Mouse (Mus musculus) heart, postnatal 0 days (tissue): ENCODE measurements around the gene Tmem144. TPM values are rescaled to one million over a fixed set of nuclear protein-coding genes. Genes with fewer than 3 reads are reported as not detected.
A peak's percentile ranks its signal among the peaks of the same experiment; 100 is the strongest.

Experiments
- ATAC-seq: fragments of 200-750 bp; cut with Nextera tagmentation; 2 replicates; pipeline ENCODE4 v1.8.0; 2017; ENCODE audit warnings: low read depth, moderate number of reproducible peaks, moderate library complexity; ENCODE audit not compliant: insufficient read depth
- DNase-seq: peaks from one replicate; pipeline ENCODE4 v3.0.0-alpha.2; 2016; ENCODE audit warnings: low spot score
- H3K27ac ChIP-seq: fragments of 300-500 bp; sonication (generic); 2 replicates; pipeline ENCODE4 v1.5.1; 2014; ENCODE audit warnings: low read depth, mild to moderate bottlenecking
- H3K27me3 ChIP-seq: fragments of 300-500 bp; sonication (generic); 2 replicates; pipeline ENCODE4 v1.6.1; 2014; ENCODE audit warnings: low read length, mixed read lengths; ENCODE audit not compliant: control insufficient read depth, insufficient read depth
- H3K36me3 ChIP-seq: fragments of 300-500 bp; sonication (generic); replicated peaks from 2 replicates; pipeline ENCODE4 v1.6.1; 2014; ENCODE audit warnings: low read length, mixed read lengths; ENCODE audit not compliant: control insufficient read depth, insufficient read depth
- H3K4me1 ChIP-seq: fragments of 300-500 bp; sonication (generic); 2 replicates; pipeline ENCODE4 v1.6.1; 2014; ENCODE audit warnings: antibody characterized with exemption; ENCODE audit not compliant: control insufficient read depth, insufficient read depth
- H3K4me2 ChIP-seq: fragments of 300-500 bp; sonication (generic); 2 replicates; pipeline ENCODE4 v1.6.1; 2014; ENCODE audit warnings: low read depth, mild to moderate bottlenecking, low read length, moderate library complexity
- H3K4me3 ChIP-seq: fragments of 300-500 bp; sonication (generic); 2 replicates; pipeline ENCODE4 v1.5.1; 2014; ENCODE audit warnings: low read depth, low read length
- H3K9ac ChIP-seq: fragments of 300-500 bp; sonication (generic); replicated peaks from 2 replicates; pipeline ENCODE4 v1.6.1; 2014; ENCODE audit warnings: low read depth, low read length, mixed read lengths
- H3K9me3 ChIP-seq: fragments of 300-500 bp; sonication (generic); replicated peaks from 2 replicates; pipeline ENCODE4 v1.6.1; 2016; ENCODE audit warnings: low read length; ENCODE audit not compliant: control insufficient read depth
- CTCF ChIP-seq: IDR thresholded peaks from 2 replicates; pipeline ENCODE4 v1.5.1; 2016; ENCODE audit warnings: antibody characterized with exemption, control low read depth, low read depth
- EP300 ChIP-seq: IDR thresholded peaks from 2 replicates; pipeline ENCODE4 v1.6.1; 2016; ENCODE audit warnings: antibody characterized with exemption, low read depth
- WGBS: fragments of 180-500 bp; shearing (Covaris S2); extraction: QIAGEN DNeasy Blood & Tissue Kit; methylation state at CpG from one replicate; pipeline ENCODE4 v1.1.7; 2014; 5-methylcytosine and 5-hydroxymethylcytosine counted together
- polyA plus RNA-seq: library from polyadenylated mRNA; unstranded; fragments of >200 nt; fragmentation: Nextera tagmentation; extraction: Ambion mirVana; gene quantifications from 2 replicates; pipeline ENCODE4 v1.2.1, GENCODE M21; 2015
- total RNA-seq: library from RNA; depleted of rRNA; stranded (reverse); fragments of >200 nt; gene quantifications from 2 replicates; pipeline ENCODE4 v1.2.3, GENCODE M21; 2014; ENCODE audit warnings: low replicate concordance; rRNA removed

Tmem144 gene
- total and polyA plus RNA-seq, 2 experiments from 2014 or later = 7.9 to 12.2 TPM

DNA sequence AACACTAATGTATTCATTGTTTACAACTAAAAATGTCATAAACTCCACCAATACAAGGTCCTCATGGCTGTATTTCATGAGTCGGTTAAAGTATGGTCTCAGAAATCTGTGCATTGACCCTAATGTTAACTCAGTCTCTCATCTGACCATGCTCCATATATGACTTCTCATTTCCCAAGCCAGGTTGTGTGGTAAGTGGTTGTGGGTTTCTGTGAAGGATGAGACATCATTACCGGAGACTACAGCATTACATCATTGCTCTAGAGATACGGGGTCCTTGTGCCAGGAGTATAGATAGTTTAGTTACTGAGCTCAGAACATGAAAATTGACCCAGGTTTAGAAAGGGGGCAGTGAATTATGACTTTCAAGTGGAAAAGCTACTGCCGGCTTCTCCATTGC lies 63.0 kb downstream of the Tmem144 start:
- DNase-seq (no peak), ATAC-seq (no peak)
- Histone ChIP-seq H3K4me3 (no peak overlapping the region), H3K4me2 (no peak overlapping the region), H3K4me1 (no peaks in the 10 kb centered on the region), H3K27ac (no peak overlapping the region), H3K9ac (no peak overlapping the region), H3K9me3 (no peaks in the 10 kb centered on the region), H3K27me3 (no peaks in the 10 kb centered on the region), H3K36me3 (no peaks in the 10 kb centered on the region)
- TF ChIP-seq EP300 (no peak), CTCF (no peak)
- 66% methylated on average over 4 of the region's 4 CpGs for WGBS

DNA sequence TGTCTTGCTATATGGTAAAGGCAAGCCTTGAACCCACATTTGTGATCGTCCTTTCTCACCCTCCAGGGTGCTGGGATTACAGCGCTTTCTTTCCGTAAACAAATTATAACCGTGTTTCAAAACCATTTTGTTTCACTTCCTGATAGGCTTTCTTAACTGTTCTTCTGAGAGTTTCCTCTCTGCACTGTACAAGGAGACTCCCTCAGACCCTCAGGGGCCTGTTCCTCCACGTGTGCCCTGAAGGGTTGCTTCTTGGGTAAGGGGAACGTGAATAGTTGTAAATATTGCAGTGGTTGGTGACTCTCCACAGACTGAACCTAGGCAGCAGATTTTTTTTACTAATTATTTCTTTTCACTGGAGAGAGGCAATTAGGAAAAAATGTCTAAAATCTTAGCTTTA lies 63.6 kb downstream of the Tmem144 start:
- no peaks in the 10 kb centered on the region for H3K4me1 ChIP-seq
- ATAC-seq = no peak

DNA sequence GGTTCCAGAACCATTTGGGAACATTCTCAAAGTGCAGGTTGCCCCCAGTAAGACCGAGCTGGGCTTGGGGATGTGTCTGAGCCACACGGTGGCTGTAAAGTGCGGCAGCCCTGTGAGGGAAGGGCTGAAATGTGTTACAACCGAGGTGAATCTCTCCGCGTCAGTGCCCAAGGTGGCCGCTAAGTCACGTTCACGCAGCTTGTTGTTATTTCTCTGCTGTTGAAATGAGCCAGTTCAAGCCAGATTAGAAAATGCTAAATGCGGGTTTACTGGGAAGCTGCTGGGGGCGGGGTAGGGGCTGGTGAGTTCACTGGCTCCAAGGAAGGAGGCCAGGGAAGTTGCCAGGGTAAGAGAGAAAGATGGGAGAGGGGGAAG lies 68.2 kb downstream of the Tmem144 start:
- ATAC-seq = peak; percentile 84
- Histone ChIP-seq H3K9ac (peak overlapping the region; percentile 49; the same call in 1 of the 2 replicates), H3K4me3 (peak overlapping the region; percentile 35)

More for the DNA sequence above, 63.6 kb downstream of the Tmem144 start:
- H3K36me3 ChIP-seq = no peaks in the 10 kb centered on the region
- H3K9ac ChIP-seq = no peak overlapping the region
- WGBS = 73% methylated on average over 6 of the region's 6 CpGs
- no peak for DNase-seq
- TF ChIP-seq EP300 = no peak
- no peak for TF ChIP-seq CTCF
- no peak overlapping the region for H3K27ac ChIP-seq
- no peak overlapping the region for H3K4me2 ChIP-seq
- H3K27me3 ChIP-seq = no peaks in the 10 kb centered on the region
- H3K9me3 ChIP-seq = no peaks in the 10 kb centered on the region
- no peak overlapping the region for H3K4me3 ChIP-seq

DNA sequence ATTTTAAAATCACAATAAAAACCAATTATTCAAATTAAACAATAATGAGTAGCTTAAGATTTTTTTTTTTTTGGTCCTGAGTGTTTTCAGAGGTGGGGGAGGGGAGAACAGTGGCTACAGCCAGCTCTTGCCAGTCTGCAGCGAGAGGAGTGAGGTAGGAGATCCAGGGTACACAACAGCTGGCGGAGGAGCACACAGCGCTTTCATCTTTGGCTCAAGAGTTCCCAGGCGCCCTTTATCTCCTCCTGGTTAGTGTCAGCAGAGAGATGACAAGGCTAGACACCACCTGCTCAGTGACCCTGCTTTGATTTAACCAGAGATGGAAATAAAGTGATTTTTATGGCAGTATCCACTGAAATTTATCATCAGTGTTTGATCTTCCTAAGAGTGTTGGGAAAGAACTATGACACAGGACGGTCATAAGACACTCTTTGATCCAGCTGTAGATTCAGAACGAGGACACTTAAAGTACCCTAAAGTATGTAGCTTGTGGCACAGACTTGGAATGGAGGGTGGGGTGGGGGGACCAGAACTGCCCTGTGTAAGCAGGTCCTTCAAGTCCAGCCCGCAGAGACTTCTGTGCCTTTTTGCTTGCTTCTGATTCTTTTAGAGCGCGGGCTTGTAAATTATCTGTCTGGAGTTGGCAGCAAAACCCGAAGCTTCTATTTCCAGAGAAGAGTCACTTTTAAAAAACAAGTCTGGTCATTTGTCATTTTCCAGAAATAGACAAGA lies 68.8 kb downstream of the Tmem144 start:
- peak; percentile 73 for ATAC-seq
- H3K4me1 ChIP-seq = no peaks in the 10 kb centered on the region
- DNase-seq = peak; percentile 46
- H3K4me3 ChIP-seq = peak overlapping the region; percentile 35
- peak overlapping the region; percentile 49; the same call in 1 of the 2 replicates for H3K9ac ChIP-seq
- peak overlapping the region; percentile 79 for H3K27ac ChIP-seq
- peak overlapping the region; percentile 63 for H3K4me2 ChIP-seq
- no peaks in the 10 kb centered on the region for H3K9me3 ChIP-seq
- TF ChIP-seq EP300 (no peak), CTCF (no peak)
- WGBS = 14% methylated on average over 10 of the region's 10 CpGs
- H3K27me3 ChIP-seq = no peaks in the 10 kb centered on the region
- H3K36me3 ChIP-seq = no peaks in the 10 kb centered on the region

More for the DNA sequence above, 68.2 kb downstream of the Tmem144 start:
- Histone ChIP-seq H3K4me2 (peak overlapping the region; percentile 63), H3K4me1 (no peaks in the 10 kb centered on the region), H3K27me3 (no peaks in the 10 kb centered on the region), H3K36me3 (no peaks in the 10 kb centered on the region), H3K9me3 (no peaks in the 10 kb centered on the region), H3K27ac (peak overlapping the region; percentile 79)
- peak; percentile 75 for DNase-seq
- TF ChIP-seq CTCF (no peak), EP300 (no peak)
- WGBS = 9% methylated on average over 11 of the region's 11 CpGs

DNA sequence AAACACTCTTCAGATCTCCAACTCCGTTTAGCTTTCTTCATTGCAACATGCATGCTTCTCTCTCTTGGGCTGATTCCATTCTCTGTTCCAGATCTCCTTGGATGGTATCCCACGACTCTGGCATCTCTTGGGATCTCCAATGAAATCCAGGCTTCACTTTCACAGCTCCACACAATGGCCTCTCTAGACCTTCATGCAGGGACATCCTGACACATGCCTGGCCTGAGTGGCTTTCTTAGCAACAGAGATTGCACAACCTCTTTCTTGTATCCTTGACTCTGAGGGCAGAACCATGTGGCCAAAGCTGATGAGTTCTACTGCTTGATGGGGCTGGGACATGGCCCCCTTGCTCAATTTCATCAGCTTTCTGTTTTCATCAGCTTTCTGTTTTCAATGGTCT lies 79.9 kb downstream of the Tmem144 start:
- Histone ChIP-seq H3K9ac (no peak overlapping the region), H3K27ac (no peak overlapping the region), H3K4me3 (no peak overlapping the region), H3K27me3 (no peaks in the 10 kb centered on the region), H3K4me1 (no peaks in the 10 kb centered on the region), H3K36me3 (no peaks in the 10 kb centered on the region), H3K9me3 (no peaks in the 10 kb centered on the region), H3K4me2 (no peak overlapping the region)
- ATAC-seq (no peak), DNase-seq (no peak)
- TF ChIP-seq EP300 (no peak), CTCF (no peak)
- 66% methylated on average over 2 of the region's 2 CpGs for WGBS

Other genes starting within 250 kb of the Tmem144 start
- gene 4930579G24Rik, start 223.7 kb downstream of the Tmem144 start, total RNA-seq = 11.9 and 20.8 TPM in 2 replicates
- gene 4930579G24Rik, start 223.7 kb downstream of the Tmem144 start, polyA plus RNA-seq = 12.0 and 12.8 TPM in 2 replicates
- 146 and 288 TPM in 2 replicates for gene Etfdh, start 223.3 kb downstream of the Tmem144 start, total RNA-seq
- 518 and 530 TPM in 2 replicates for gene Etfdh, start 223.3 kb downstream of the Tmem144 start, polyA plus RNA-seq
- 18.4 and 27.6 TPM in 2 replicates for gene Rxfp1, start 114.9 kb downstream of the Tmem144 start, total RNA-seq
- gene Rxfp1, start 114.9 kb downstream of the Tmem144 start, polyA plus RNA-seq = 5.4 and 6.3 TPM in 2 replicates
- 110 and 114 TPM in 2 replicates for gene Fam198b, start 31.8 kb upstream of the Tmem144 start, total RNA-seq
- gene Fam198b, start 31.8 kb upstream of the Tmem144 start, polyA plus RNA-seq = 45.7 and 51.9 TPM in 2 replicates